Mouse (Mus musculus) monocyte, adult 2 months (primary cell): ENCODE data around the gene Styxl1.

ENCODE experiments used
- DNase-seq, 2 experiments: peaks; one replicate each; pipeline ENCODE4 v3.0.0; 2022; ENCODE audit warnings: low spot score in 2 of 2, low read depth in 1 of 2

The Styxl1 gene

DNA sequence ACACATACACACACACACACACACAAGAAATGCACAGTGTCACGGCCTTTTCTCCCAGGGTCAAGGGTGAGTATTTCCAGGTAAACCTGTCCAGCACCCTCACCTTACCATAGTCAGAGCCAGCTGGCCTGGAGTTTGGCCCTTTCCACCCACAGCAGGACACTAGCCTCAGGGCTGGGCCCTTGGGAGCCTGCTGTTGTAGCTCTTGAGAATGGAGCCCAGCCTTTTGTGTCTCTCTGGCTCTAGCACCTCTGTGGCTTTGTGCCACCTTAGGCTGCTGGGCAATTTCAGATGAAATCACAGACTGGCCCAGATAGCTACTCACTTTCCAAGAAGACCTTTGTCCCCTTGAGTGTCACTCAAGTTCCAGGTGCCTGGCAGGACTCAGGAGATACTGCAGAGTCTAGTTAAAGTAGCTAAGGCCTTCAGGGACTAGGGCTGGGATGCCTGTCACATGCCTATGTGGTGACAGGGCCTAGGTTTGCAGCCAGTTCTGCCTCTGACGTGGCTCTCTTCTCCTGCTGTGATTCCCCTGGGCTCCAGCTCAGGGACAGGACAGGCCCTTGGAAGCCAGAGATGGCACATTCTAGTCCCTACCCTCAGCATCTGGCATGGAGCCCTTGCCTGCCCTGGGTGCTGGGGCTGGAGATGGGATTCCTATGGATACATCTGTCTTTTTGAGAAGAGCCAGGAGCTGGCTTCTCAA is 51.4 kb downstream of the Styxl1 start:
- DNase-seq = no peak

GRCm38 (mm10) chr5:135725991-135726390 is 52.2 kb downstream of the Styxl1 start:
- DNase-seq = no peak

- no peak for DNase-seq
Measured at GRCm38 (mm10) chr5:135725391-135725841, 52.8 kb downstream of the Styxl1 start.

- DNase-seq = no peak
Measured at GRCm38 (mm10) chr5:135724536-135725322, 53.5 kb downstream of the Styxl1 start.

DNA sequence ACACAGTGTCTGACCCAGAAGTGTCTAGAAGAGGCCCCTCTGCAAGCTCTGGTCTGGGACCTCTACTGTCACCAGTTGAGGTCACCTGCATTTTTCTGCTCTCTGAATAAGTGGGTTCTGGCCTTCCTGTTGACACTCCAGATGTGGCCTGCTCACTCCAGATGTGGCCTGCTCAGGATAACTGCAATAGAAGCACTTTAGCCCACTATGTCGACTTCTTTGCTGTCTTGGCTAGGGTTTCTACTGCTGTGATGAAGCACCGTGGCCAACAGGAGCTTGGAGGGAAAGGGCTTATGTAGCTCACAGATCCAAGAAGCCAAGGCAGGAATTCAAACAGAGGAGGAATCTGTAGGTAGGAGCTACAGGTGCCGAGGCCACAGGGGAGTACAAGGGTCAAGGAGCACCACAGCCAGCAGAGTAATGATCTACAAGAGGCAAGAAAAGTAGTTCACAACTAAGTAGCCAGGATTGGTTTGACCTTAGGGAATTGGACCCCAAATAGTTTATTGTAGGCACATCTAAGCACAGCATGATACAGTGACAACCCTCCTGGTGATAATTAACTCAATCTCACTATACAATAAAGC is 54.9 kb downstream of the Styxl1 start:
- DNase-seq = no peak

GRCm38 (mm10) chr5:135722121-135722520 is 56.1 kb downstream of the Styxl1 start:
- no peak for DNase-seq

DNA sequence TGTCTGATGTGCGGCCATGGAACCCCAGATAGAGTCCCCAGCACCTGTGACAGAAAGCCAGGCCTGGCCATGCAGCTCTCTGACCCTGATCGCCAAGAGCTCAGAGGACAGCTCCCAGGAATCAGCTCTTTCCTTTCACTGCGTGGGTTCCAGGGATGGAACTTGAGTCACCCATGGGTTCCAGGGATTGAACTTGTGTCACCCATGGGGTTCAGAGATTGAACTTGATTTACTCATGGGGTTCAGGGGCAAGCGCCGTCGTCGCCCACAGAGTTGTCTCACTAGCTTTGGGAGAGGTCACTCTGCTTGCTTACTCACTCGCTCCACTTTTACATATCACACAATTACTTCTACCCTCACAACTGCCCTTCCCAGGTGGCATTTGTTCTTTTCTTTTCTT is 57.1 kb downstream of the Styxl1 start:
- no peak for DNase-seq

DNA sequence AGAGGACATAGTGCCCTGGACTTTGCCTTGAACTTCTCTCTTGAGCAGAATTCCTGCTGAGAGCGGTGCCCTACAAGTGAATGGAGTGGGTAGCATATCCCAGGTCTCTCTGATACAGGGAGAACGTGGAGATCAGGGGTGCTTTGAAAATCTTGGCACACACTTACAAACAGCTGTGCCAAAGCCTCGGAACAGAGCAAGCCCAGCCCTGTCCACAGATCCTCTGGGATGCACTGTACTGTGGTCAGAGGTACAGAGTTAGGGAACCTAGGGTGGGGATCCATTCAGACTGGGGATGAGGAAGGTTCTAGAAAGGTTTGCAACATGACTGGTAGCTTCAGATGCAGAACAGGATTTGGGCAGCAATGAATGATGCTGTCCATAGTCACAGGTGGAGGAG is 58.1 kb downstream of the Styxl1 start:
- DNase-seq = no peak

DNA sequence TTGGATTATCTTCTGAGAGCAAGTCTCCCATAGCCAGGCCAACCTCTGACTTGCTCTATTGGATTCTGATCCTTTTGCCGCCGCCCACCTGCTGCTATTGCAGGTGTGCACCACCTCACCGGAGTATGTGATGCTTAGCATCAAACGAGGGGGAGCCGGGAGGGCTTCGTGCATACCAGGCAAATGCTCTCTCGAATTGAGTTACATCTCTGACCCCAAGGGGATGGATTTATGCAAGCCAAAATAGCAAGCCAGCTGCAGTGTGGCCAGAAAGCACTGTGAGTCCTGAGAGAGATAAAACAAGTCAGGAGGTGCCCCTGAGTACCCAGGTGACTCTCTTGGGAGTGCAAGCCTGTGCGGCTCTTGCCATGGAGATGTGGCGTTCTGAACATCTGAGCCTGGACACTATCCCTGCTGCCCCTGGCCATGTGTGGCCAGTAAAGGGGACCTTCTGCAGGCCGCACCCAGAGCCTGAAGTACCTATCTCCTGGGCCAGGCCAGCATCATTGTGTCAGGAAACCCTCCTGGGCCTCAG is 58.5 kb downstream of the Styxl1 start:
- no peak for DNase-seq

DNA sequence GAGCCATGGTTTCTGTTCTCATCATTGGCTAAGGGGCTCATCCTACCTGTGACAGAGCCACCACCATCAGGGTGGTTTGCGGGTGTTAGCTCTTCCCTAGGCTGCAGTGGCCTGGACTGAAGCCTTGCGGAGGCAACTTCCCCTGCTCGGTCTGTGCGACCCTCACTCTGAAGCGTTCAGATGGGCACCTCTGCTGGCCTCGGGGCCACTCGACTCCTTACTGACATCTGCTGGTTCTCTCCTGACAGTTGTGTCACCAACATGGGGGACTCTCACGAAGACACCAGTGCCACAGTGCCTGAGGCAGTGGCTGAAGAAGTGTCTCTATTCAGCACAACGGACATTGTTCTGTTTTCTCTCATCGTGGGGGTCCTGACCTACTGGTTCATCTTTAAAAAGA is 62.6 kb downstream of the Styxl1 start:
- DNase-seq = peak in 1 of 2 experiments; percentile 16

DNA sequence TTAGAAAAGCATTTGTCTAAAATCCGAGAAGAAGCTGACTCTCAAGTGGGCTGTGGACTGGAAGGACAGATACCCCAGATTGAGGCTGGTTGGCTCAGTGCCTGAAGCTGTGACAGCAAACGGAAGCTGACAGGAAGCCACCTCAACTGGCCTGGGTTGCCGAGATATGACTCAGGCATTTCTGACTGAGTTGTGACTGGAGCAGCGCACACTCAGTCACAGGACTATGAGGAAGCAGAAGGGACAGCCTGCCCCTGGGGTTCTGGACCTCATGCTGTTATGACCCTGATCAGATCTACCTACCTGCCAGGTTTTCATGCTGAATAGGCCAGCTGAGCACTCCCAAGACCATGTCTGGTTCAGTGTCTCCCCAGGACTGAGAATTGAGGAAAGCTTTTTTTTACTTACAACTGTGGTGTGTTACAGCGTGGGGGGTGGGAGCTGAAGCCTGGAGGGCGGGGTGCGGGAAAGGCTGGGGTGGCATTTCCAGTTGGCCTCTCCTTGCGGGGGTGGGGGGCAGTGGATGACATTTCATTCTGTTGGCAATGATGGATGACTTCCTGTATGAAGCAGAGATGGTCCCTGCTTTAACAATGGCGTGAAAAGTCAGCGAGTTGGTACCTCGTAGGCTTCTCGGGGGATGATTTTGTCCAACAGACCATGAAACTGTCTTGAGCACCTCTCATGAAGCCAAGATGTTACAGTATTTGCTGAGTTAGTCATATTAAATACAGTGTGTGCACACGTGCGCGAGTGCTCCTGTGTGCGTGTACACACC is 64.6 kb downstream of the Styxl1 start:
- peak; percentile 59 to 72 for DNase-seq

DNA sequence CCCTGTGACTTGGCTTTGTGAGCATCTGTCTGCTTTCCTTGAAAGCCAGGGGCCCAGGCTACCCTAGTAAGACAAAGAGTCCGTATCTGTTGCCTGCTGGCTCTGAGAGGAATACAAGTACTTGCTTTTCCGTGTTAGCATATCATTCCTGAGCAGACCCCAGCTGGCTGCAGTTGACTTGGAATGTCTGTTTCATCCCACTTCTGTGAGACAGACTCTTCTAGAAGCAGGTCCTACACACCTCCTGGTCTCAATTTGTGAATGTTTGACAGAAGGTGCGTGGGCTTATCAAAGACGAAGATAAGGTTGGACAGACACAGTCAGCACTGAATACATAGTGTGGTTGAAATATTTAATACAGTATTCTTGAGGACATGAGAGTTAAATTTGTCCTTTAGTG is 65.4 kb downstream of the Styxl1 start:
- no peak for DNase-seq

DNA sequence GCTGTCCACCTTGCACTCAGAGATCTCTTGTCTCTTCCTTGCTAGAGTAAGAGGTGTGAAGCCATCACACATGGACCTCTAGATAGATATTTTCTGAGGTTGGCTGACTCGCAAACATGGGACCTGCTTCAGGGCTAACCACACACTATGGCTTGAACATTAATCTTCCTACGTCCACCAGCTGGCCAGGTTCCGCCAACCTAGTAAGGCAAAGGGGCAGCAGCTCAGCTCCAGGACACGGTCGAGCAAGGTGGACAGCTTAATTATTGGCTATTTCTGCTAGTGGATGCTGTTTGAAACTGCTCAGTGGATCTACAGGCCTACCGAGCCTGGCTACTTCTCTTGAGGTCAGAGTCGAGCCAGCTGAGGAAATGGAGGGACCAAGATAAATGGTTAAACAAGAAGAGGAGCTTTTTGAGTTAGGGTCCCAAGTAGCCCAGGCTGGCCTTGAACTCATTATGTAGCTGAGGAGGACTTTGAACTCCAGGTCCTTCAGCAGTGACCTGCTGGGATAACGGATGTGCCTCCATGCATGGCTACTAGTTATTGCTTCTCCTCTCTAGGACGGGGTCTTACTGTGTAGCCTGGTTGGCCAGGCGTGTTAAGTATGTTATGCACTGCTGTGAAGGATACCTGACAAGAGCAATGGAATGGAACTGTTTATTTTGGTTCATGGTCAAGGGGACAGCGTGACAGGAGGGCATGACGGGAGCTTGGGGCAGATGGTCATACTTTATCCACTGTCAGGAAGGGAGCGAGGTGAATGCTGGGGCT is 66.4 kb downstream of the Styxl1 start:
- no peak for DNase-seq

GRCm38 (mm10) chr5:135710599-135711214 is 67.5 kb downstream of the Styxl1 start:
- peak in 1 of 2 experiments; percentile 52 for DNase-seq

DNA sequence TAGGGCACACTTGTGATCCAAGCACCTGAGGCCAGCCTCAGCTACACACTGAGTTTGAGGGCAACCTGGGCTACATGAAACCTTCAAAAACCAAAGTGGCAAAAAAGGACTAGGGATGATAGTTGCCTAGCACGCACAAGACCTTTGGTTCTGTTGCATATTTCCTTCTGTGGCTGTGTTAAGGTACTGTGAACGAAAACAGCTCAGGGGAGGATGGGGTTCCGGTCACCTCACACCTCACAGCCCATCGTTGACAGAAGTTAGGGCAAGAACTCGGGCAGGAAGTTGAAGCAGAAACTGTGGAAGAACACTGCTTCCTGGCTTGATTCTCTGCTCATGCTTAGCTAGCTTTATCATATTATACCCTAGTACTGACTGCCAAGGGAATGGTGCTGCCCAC is 68.5 kb downstream of the Styxl1 start:
- DNase-seq = no peak

GRCm38 (mm10) chr5:135707855-135708254 is 70.3 kb downstream of the Styxl1 start:
- DNase-seq = peak in 1 of 2 experiments; percentile 53

DNA sequence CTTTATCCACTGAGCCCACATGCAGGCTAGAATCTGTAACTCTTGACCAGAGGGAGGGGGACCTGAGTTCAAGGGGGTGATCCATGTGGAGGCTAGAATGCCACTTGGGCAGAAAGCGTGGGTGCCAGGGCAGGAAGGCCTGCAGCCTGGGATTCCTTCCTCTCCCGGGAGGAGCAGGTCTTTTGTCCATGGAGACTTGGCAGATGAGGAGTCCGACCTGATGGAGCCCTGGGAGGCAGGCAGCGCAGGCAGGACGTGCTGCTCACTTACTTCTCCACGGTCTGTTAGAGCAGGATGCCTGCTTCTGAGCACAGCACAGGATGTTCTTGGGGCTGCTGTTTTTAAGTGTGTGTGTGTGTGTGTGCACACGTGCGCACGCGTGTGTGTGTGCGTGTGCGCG is 71.1 kb downstream of the Styxl1 start:
- DNase-seq = no peak

GRCm38 (mm10) chr5:135705383-135705782 is 72.8 kb downstream of the Styxl1 start:
- DNase-seq = no peak

- DNase-seq = no peak
Measured at GRCm38 (mm10) chr5:135703431-135703830, 74.8 kb downstream of the Styxl1 start.

DNA sequence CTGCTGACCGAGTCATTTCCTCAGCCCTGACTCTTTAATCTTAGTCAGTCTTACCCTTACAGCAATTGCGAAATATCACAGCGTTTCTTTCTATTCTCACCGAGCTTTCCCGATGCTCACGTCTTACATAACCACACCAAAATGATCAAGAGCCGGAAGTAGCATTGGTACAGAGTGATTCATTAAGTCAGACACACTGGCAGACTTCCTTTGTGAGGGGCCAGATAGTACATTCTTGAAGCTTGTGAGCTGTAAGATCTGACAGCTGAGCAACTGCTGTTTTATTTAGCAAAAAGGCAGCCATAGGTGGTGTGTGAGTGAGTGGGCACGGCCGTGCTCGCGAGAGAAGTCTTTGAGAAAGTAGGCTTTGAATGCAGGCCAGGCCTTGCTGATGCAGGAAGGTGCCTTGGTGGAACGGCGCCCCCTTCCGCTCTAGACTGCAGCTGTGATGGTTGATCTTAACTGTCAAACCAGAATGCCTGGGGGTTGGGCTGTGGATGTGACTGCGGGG is 75.4 kb downstream of the Styxl1 start:
- peak; percentile 45 to 64 for DNase-seq
